8 mouse cellular contexts compared by ENCODE assay signal in genomic region chr2:38823912-38824583, GRCm38 (mm10).
DNase-seq lines count a peak whose midpoint lies in the region; ATAC-seq and TF ChIP-seq lines count a peak whose summit lies in the region.

No protein-coding gene starts in this region.

- peaks cover 17% of the 10 kb centered on the region for H3K4me1 ChIP-seq in hindbrain, embryonic 15.5 days (replicated peaks)
- H3K4me1 ChIP-seq in megakaryocyte, embryonic 14.5 days = peaks cover 22% of the 10 kb centered on the region

- no peak for TF ChIP-seq CTCF in gastrocnemius, adult 2 months (IDR thresholded peaks at IDR 0.05)

- WGBS in hindbrain, embryonic 15.5 days = under 1% methylated on average over 12 of the region's 12 CpGs

- no peaks in the 10 kb centered on the region for H3K36me3 ChIP-seq in hindbrain, embryonic 15.5 days
- H3K36me3 ChIP-seq in megakaryocyte, embryonic 14.5 days (replicated peaks; ENCODE audit: low read length) = no peaks in the 10 kb centered on the region

- peak; percentile 86 for ATAC-seq in hindbrain, embryonic 15.5 days (ENCODE audit: low FRiP score, low read depth)
- ATAC-seq in erythroid progenitor cell, adult 5-6 weeks (replicated peaks; ENCODE audit: low FRiP score, poor library complexity, severe bottlenecking) = no peak

- H3K9ac ChIP-seq in hindbrain, embryonic 15.5 days = peak overlapping the region; percentile 64

- peak overlapping the region; percentile 88 for H3K27ac ChIP-seq in gastrocnemius, adult 2 months
- peak overlapping the region; percentile 94 for H3K27ac ChIP-seq in hindbrain, embryonic 15.5 days (replicated peaks)

- H3K9me3 ChIP-seq in hindbrain, embryonic 15.5 days = no peaks in the 10 kb centered on the region
- H3K9me3 ChIP-seq in megakaryocyte, embryonic 14.5 days = no peaks in the 10 kb centered on the region

- DNase-seq in adipocyte (ENCODE audit: low spot score) = peak; percentile 69
- peak; percentile 9 to 13 for DNase-seq in cerebellum, postnatal 36 days
- DNase-seq in gastrocnemius, adult 2 months = peak; percentile 78
- peak; percentile 29 to 82 for DNase-seq in left cerebral cortex, postnatal 10 days (ENCODE audit: extremely low spot score in 1 of 2, low spot score in 2 of 2)
- peak; percentile 62 to 65 for DNase-seq in right cerebral cortex, postnatal 10 days (ENCODE audit: low spot score in 2 of 2)

- peak overlapping the region; percentile 82 for H3K4me2 ChIP-seq in hindbrain, embryonic 15.5 days

- no peaks in the 10 kb centered on the region for H3K27me3 ChIP-seq in hindbrain, embryonic 15.5 days
- no peaks in the 10 kb centered on the region for H3K27me3 ChIP-seq in megakaryocyte, embryonic 14.5 days (replicated peaks)

- peak overlapping the region; percentile 86 for H3K4me3 ChIP-seq in gastrocnemius, adult 2 months
- peak overlapping the region; percentile 65 for H3K4me3 ChIP-seq in hindbrain, embryonic 15.5 days
- H3K4me3 ChIP-seq in megakaryocyte, embryonic 14.5 days (replicated peaks) = peak overlapping the region; percentile 92

- intact Hi-C loops in gastrocnemius, adult 2 months (cut with DNase I) = no loop called here
- intact Hi-C loops in left cerebral cortex, postnatal 10 days (cut with DNase I) = no loop called here

Comparison
In these comparisons a context has a peak if more than half of its experiments do, and no peak if none do; other contexts are left out.
1. DNase-seq: peak in every context shown above with its lines; median percentile 78 in gastrocnemius, adult 2 months; 69 in adipocyte; 64 in right cerebral cortex, postnatal 10 days; 56 in left cerebral cortex, postnatal 10 days; 11 in cerebellum, postnatal 36 days.